In the genomic region with DNA sequence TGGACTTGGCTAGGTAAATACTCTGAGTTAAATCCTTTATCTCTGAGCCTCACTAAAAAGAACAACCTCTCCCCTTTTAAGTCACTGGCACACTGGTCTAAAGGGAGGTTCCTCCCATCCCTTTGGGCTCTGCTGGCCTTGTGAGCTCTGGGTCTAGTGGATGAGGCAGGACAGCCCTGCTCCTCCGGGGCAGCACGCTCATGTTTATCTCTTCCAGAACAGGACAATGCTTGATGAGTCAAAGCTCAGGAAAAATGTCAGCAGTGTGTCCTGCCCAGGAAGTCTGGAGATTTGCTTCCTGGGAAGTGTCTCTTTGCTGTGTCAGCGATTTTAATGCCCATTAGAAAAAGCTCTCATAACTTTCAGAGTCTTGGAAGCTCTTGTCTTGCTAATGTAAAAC, we compare ENCODE assay signal across 10 mouse cellular contexts.
A peak's percentile ranks its signal among the peaks of the same experiment; 100 is the strongest.
DNase-seq lines count a peak whose midpoint lies in the region; ATAC-seq and TF ChIP-seq lines count a peak whose summit lies in the region.
"Had no signal": no experiment of that assay in that cellular context is flagged by ENCODE, and none has a peak within 500 bp of the region (broad histone marks: within the 10 kb centered on the region; RNA-seq: fewer than 3 reads in every experiment).

No protein-coding gene starts in this region.

- intact Hi-C loops in heart, postnatal 36 days (cut with DNase I), result no loop called here

- no peak overlapping the region for H3K4me3 ChIP-seq in heart, embryonic 16.5 days (ENCODE audit: low read length)
- H3K4me3 ChIP-seq in ES-E14 (ENCODE audit: insufficient read depth in 1 of 2, low read depth in 1 of 2, low read length in 2 of 2, poor library complexity in 1 of 2, severe bottlenecking in 1 of 2), result no peak overlapping the region
- H3K4me3 ChIP-seq in embryonic facial prominence, embryonic 13.5 days, result no peak overlapping the region
- no peak overlapping the region for H3K4me3 ChIP-seq in lung, embryonic 14.5 days (ENCODE audit: low read depth, low read length)
- H3K4me3 ChIP-seq in cerebellum, adult 2 months (replicated peaks; ENCODE audit: insufficient read depth, low read depth, low read length), result no peak overlapping the region
- H3K4me3 ChIP-seq: forebrain, embryonic 15.5 days had no signal

- no peaks in the 10 kb centered on the region for H3K27me3 ChIP-seq in heart, embryonic 16.5 days (ENCODE audit: control insufficient read depth, insufficient read depth, low read length)
- H3K27me3 ChIP-seq in embryonic facial prominence, embryonic 13.5 days, result no peaks in the 10 kb centered on the region
- H3K27me3 ChIP-seq in lung, embryonic 14.5 days (ENCODE audit: insufficient read depth, low read length), result no peaks in the 10 kb centered on the region
- H3K27me3 ChIP-seq in cerebellum, adult 2 months (ENCODE audit: control insufficient read depth, insufficient read depth, low read length), result no peaks in the 10 kb centered on the region
- H3K27me3 ChIP-seq: forebrain, embryonic 15.5 days had no signal

- no peak for DNase-seq in heart, postnatal 36 days
- no peak for DNase-seq in ES-E14 (ENCODE audit: low read depth, low spot score)
- peak; percentile 61 for DNase-seq in lung, embryonic 14.5 days
- no peak for DNase-seq in cerebellum, adult 8-10 months
- no peak for DNase-seq in cerebellum, adult 2 months
- DNase-seq: right cerebral cortex, postnatal 4 days had no signal

- no peak for TF ChIP-seq CTCF in lung, embryonic 14.5 days (IDR thresholded peaks at IDR 0.05; ENCODE audit: low read depth)
- TF ChIP-seq CTCF in cerebellum, adult 2 months (IDR thresholded peaks at IDR 0.05; ENCODE audit: borderline replicate concordance, insufficient read depth, low read depth, low read length), result no peak

- H3K27ac ChIP-seq in heart, embryonic 16.5 days (ENCODE audit: low read length), result peak overlapping the region; percentile 49
- H3K27ac ChIP-seq in ES-E14 (ENCODE audit: insufficient read depth, low read depth, low read length, poor library complexity, severe bottlenecking), result no peak overlapping the region
- H3K27ac ChIP-seq in embryonic facial prominence, embryonic 13.5 days, result peak overlapping the region; percentile 83
- peak overlapping the region; percentile 67 for H3K27ac ChIP-seq in lung, embryonic 14.5 days (ENCODE audit: low read depth)
- no peak overlapping the region for H3K27ac ChIP-seq in cerebellum, adult 2 months (ENCODE audit: insufficient read depth, low read length)
- H3K27ac ChIP-seq: forebrain, embryonic 15.5 days had no signal

- WGBS in heart, embryonic 16.5 days, result 36% methylated on average over 3 of the region's 3 CpGs
- 45% methylated on average over 3 of the region's 3 CpGs for WGBS in embryonic facial prominence, embryonic 13.5 days
- WGBS in lung, embryonic 14.5 days, result 28% methylated on average over 3 of the region's 3 CpGs
- 63% methylated on average over 3 of the region's 3 CpGs for WGBS in cerebellum, adult 2 months

- no peaks in the 10 kb centered on the region for H3K9me3 ChIP-seq in heart, embryonic 16.5 days (replicated peaks; ENCODE audit: control insufficient read depth, low read length)
- H3K9me3 ChIP-seq in ES-E14 (ENCODE audit: control insufficient read depth, insufficient read depth, low read depth, low read length), result no peaks in the 10 kb centered on the region
- H3K9me3 ChIP-seq in embryonic facial prominence, embryonic 13.5 days, result no peaks in the 10 kb centered on the region
- H3K9me3 ChIP-seq in lung, embryonic 14.5 days (ENCODE audit: low read depth, low read length), result no peaks in the 10 kb centered on the region
- H3K9me3 ChIP-seq: forebrain, embryonic 15.5 days had no signal

- peaks cover 17% of the 10 kb centered on the region; the same call in 1 of the 2 replicates for H3K36me3 ChIP-seq in heart, embryonic 16.5 days (ENCODE audit: control insufficient read depth, insufficient read depth)
- no peaks in the 10 kb centered on the region for H3K36me3 ChIP-seq in ES-E14 (ENCODE audit: control insufficient read depth, insufficient read depth, low read length, poor library complexity, severe bottlenecking)
- H3K36me3 ChIP-seq in embryonic facial prominence, embryonic 13.5 days, result peaks cover 42% of the 10 kb centered on the region
- peaks cover 20% of the 10 kb centered on the region for H3K36me3 ChIP-seq in lung, embryonic 14.5 days (ENCODE audit: insufficient read depth)
- H3K36me3 ChIP-seq: forebrain, embryonic 15.5 days had no signal

- in situ Hi-C loops in ES-E14 (cut with MboI; ENCODE audit: low sequenced_read_pairs in 2 of 2, unreplicated experiment in 2 of 2), result no loop called here

- TF ChIP-seq POLR2A in cerebellum, adult 2 months (IDR thresholded peaks at IDR 0.05; ENCODE audit: borderline replicate concordance, insufficient read depth, low read length), result no peak

- H3K4me1 ChIP-seq in heart, embryonic 16.5 days (ENCODE audit: control insufficient read depth, insufficient read depth, low read length), result peaks cover 14% of the 10 kb centered on the region
- H3K4me1 ChIP-seq in ES-E14 (ENCODE audit: control insufficient read depth in 2 of 2, insufficient read depth in 2 of 2, low read length in 2 of 2, poor library complexity in 1 of 2), result peaks cover 4 to 11% of the 10 kb centered on the region in 2 experiments; a peak in 3 of 4 replicates
- peaks cover 44% of the 10 kb centered on the region for H3K4me1 ChIP-seq in embryonic facial prominence, embryonic 13.5 days
- H3K4me1 ChIP-seq in lung, embryonic 14.5 days (ENCODE audit: insufficient read depth), result peaks cover 26% of the 10 kb centered on the region
- peaks cover 7% of the 10 kb centered on the region for H3K4me1 ChIP-seq in cerebellum, adult 2 months (ENCODE audit: control insufficient read depth, insufficient read depth, low read length)

- no peak overlapping the region for H3K4me2 ChIP-seq in heart, embryonic 16.5 days (ENCODE audit: low read depth, low read length)
- H3K4me2 ChIP-seq in embryonic facial prominence, embryonic 13.5 days, result no peak overlapping the region
- no peak overlapping the region for H3K4me2 ChIP-seq in lung, embryonic 14.5 days
- H3K4me2 ChIP-seq: forebrain, embryonic 15.5 days had no signal

- H3K9ac ChIP-seq in heart, embryonic 16.5 days (ENCODE audit: low read length), result no peak overlapping the region
- H3K9ac ChIP-seq in ES-E14 (ENCODE audit: insufficient read depth, low read depth, low read length, poor library complexity, severe bottlenecking), result no peak overlapping the region
- no peak overlapping the region for H3K9ac ChIP-seq in embryonic facial prominence, embryonic 13.5 days
- H3K9ac ChIP-seq in lung, embryonic 14.5 days, result no peak overlapping the region
- H3K9ac ChIP-seq: forebrain, embryonic 15.5 days had no signal

- peak; percentile 26; the same call in 1 of the 2 replicates for ATAC-seq in heart, embryonic 16.5 days (replicated peaks; ENCODE audit: extremely low read depth, insufficient read depth, low FRiP score)
- no peak for ATAC-seq in embryonic facial prominence, embryonic 13.5 days (ENCODE audit: insufficient number of reproducible peaks, insufficient read depth, low FRiP score, low TSS enrichment, low read depth)
- peak; percentile 18; the same call in 1 of the 2 replicates for ATAC-seq in lung, embryonic 14.5 days (ENCODE audit: insufficient read depth)
- ATAC-seq in megakaryocyte, adult 5-6 weeks (ENCODE audit: poor library complexity, severe bottlenecking), result no peak
- ATAC-seq: forebrain, embryonic 15.5 days had no signal

TF ChIP-seq in ES-E14, 5 proteins besides CTCF, POLR2A, EP300 and RAD21:
- TF ChIP-seq CHD2 (IDR thresholded peaks at IDR 0.05; ENCODE audit: low read depth, low read length) (no peak), HCFC1 (IDR thresholded peaks at IDR 0.05; ENCODE audit: borderline replicate concordance, insufficient read depth, low read length) (no peak), ZC3H11A (IDR thresholded peaks at IDR 0.05; ENCODE audit: borderline replicate concordance, low read depth, low read length) (no peak), ZNF384 (IDR thresholded peaks at IDR 0.05; ENCODE audit: low read depth, low read length) (no peak), MAFK (IDR thresholded peaks at IDR 0.05; ENCODE audit: insufficient read depth, low read depth, low read length) (peak; percentile 90)

Comparison
In these comparisons a context has a peak if more than half of its experiments do, and no peak if none do; other contexts are left out.
1. ATAC-seq: peak in heart, embryonic 16.5 days (single experiment) and lung, embryonic 14.5 days (single experiment); none in embryonic facial prominence, embryonic 13.5 days (single experiment) and megakaryocyte, adult 5-6 weeks (single experiment).
2. H3K27ac ChIP-seq: peak in heart, embryonic 16.5 days (single experiment), embryonic facial prominence, embryonic 13.5 days (single experiment) and lung, embryonic 14.5 days (single experiment); none in ES-E14 (single experiment) and cerebellum, adult 2 months (single experiment).